Mouse (Mus musculus) lung, embryonic 16.5 days (tissue): ENCODE data around the gene Apopt1. TPM values are rescaled to one million over a fixed set of nuclear protein-coding genes. Genes with fewer than 3 reads are reported as not detected.
A peak's percentile ranks its signal among the peaks of the same experiment; 100 is the strongest.

Source experiments
- ATAC-seq: fragments of 200-750 bp; cut with Nextera tagmentation; 2 replicates; pipeline ENCODE4 v1.8.0; 2017; ENCODE audit warnings: low read depth, mild to moderate bottlenecking, moderate library complexity
- H3K27ac ChIP-seq: fragments of 300-500 bp; sonication (generic); 2 replicates; pipeline ENCODE4 v1.5.1; 2014; ENCODE audit warnings: mild to moderate bottlenecking, control low read depth, low read length
- H3K27me3 ChIP-seq: fragments of 300-500 bp; sonication (generic); 2 replicates; pipeline ENCODE4 v1.6.1; 2014; ENCODE audit warnings: low read depth, low read length, mixed read lengths; ENCODE audit not compliant: control insufficient read depth, insufficient read depth
- H3K36me3 ChIP-seq: fragments of 300-500 bp; sonication (generic); 2 replicates; pipeline ENCODE4 v1.6.1; 2014; ENCODE audit warnings: low read length; ENCODE audit not compliant: control insufficient read depth, insufficient read depth
- H3K4me1 ChIP-seq: fragments of 300-500 bp; sonication (generic); replicated peaks from 2 replicates; pipeline ENCODE4 v1.6.1; 2014; ENCODE audit warnings: low read length, mixed read lengths; ENCODE audit not compliant: control insufficient read depth, insufficient read depth
- H3K4me2 ChIP-seq: fragments of 300-500 bp; sonication (generic); 2 replicates; pipeline ENCODE4 v1.6.1; 2014; ENCODE audit warnings: low read depth, low read length, control low read depth
- H3K4me3 ChIP-seq: fragments of 300-500 bp; sonication (generic); 2 replicates; pipeline ENCODE4 v1.5.1; 2014; ENCODE audit warnings: mild to moderate bottlenecking, low read length, control low read depth
- H3K9ac ChIP-seq: fragments of 300-500 bp; sonication (generic); 2 replicates; pipeline ENCODE4 v1.6.1; 2014; ENCODE audit warnings: low read length, control low read depth
- H3K9me3 ChIP-seq: fragments of 300-500 bp; sonication (generic); 2 replicates; pipeline ENCODE4 v1.6.1; 2016; ENCODE audit warnings: low read length; ENCODE audit not compliant: control insufficient read depth
- WGBS: fragments of 180-500 bp; shearing (Covaris S2); extraction: QIAGEN DNeasy Blood & Tissue Kit; methylation state at CpG from one replicate; pipeline ENCODE4 v1.1.7; 2014; 5-methylcytosine and 5-hydroxymethylcytosine counted together
- polyA plus RNA-seq: library from polyadenylated mRNA; unstranded; fragments of >200 nt; fragmentation: Nextera tagmentation; extraction: Ambion mirVana; gene quantifications from 2 replicates; pipeline ENCODE4 v1.2.1, GENCODE M21; 2015

The Apopt1 gene
- 45.7 and 47.0 TPM in 2 replicates for polyA plus RNA-seq

- no peaks in the 10 kb centered on the region for H3K27me3 ChIP-seq
- H3K4me2 ChIP-seq, result peak within 1 kb of the TSS; percentile 88
- peak within 1 kb of the TSS; percentile 63 for H3K27ac ChIP-seq
- peaks cover 26% of the 10 kb centered on the region for H3K36me3 ChIP-seq
- H3K9ac ChIP-seq, result peak within 1 kb of the TSS; percentile 99
- peaks cover 17% of the 10 kb centered on the region for H3K4me1 ChIP-seq
- peak within 1 kb of the TSS; percentile 100 for H3K4me3 ChIP-seq
- WGBS, result 0% methylated on average over 57 of the region's 86 CpGs
- H3K9me3 ChIP-seq, result no peaks in the 10 kb centered on the region
- ATAC-seq, result peak; percentile 96
Measured at GRCm38 (mm10) chr12:111713004-111713651, at the start of gene Apopt1, which contains the start of gene Bag5. Gene Apopt1 (plus strand): TSS chr12:111713261. Gene Bag5 (minus strand): TSS chr12:111713257.

- WGBS, result 14% methylated on average over 6 of the region's 6 CpGs
- Histone ChIP-seq H3K4me1 (peaks cover 34% of the 10 kb centered on the region), H3K27ac (peak overlapping the region; percentile 95), H3K9ac (no peak overlapping the region), H3K36me3 (peaks cover under 1% of the 10 kb centered on the region; the same call in 1 of the 2 replicates), H3K9me3 (no peaks in the 10 kb centered on the region), H3K27me3 (no peaks in the 10 kb centered on the region), H3K4me2 (peak overlapping the region; percentile 25), H3K4me3 (no peak overlapping the region)
- ATAC-seq, result peak; percentile 86
Measured at GRCm38 (mm10) chr12:111664144-111664634, 48.9 kb upstream of the Apopt1 start.

GRCm38 (mm10) chr12:111665041-111665880, 47.8 kb upstream of the Apopt1 start:
- no peak overlapping the region for H3K4me2 ChIP-seq

GRCm38 (mm10) chr12:111666380-111666779, 46.7 kb upstream of the Apopt1 start:
- no peak for ATAC-seq
- H3K9ac ChIP-seq, result no peak overlapping the region
- no peak overlapping the region for H3K27ac ChIP-seq
- H3K4me3 ChIP-seq, result no peak overlapping the region
- 76% methylated on average over 13 of the region's 13 CpGs for WGBS
- peaks cover 12% of the 10 kb centered on the region; the same call in 1 of the 2 replicates for H3K27me3 ChIP-seq
- H3K9me3 ChIP-seq, result no peaks in the 10 kb centered on the region
- H3K4me1 ChIP-seq, result peaks cover 53% of the 10 kb centered on the region
- H3K4me2 ChIP-seq, result no peak overlapping the region
- H3K36me3 ChIP-seq, result no peaks in the 10 kb centered on the region

More at GRCm38 (mm10) chr12:111665041-111665880, 47.8 kb upstream of the Apopt1 start:
- H3K36me3 ChIP-seq, result no peaks in the 10 kb centered on the region
- H3K9me3 ChIP-seq, result no peaks in the 10 kb centered on the region
- H3K27ac ChIP-seq, result peak overlapping the region; percentile 95
- 71% methylated on average over 13 of the region's 13 CpGs for WGBS
- H3K9ac ChIP-seq, result no peak overlapping the region
- peaks cover 4% of the 10 kb centered on the region; the same call in 1 of the 2 replicates for H3K27me3 ChIP-seq
- ATAC-seq, result no peak
- peaks cover 42% of the 10 kb centered on the region for H3K4me1 ChIP-seq
- H3K4me3 ChIP-seq, result no peak overlapping the region

- Histone ChIP-seq H3K4me2 (no peak overlapping the region), H3K9me3 (no peaks in the 10 kb centered on the region), H3K27me3 (peaks cover 18% of the 10 kb centered on the region), H3K36me3 (no peaks in the 10 kb centered on the region), H3K27ac (no peak overlapping the region), H3K4me3 (no peak overlapping the region), H3K9ac (no peak overlapping the region), H3K4me1 (peaks cover 63% of the 10 kb centered on the region)
- ATAC-seq, result no peak
- 82% methylated on average over 5 of the region's 5 CpGs for WGBS
Measured at GRCm38 (mm10) chr12:111667421-111667820, 45.6 kb upstream of the Apopt1 start.

GRCm38 (mm10) chr12:111668457-111668912, 44.6 kb upstream of the Apopt1 start:
- WGBS, result 2% methylated on average over 8 of the region's 8 CpGs
- Histone ChIP-seq H3K9me3 (no peaks in the 10 kb centered on the region), H3K36me3 (no peaks in the 10 kb centered on the region), H3K4me3 (peak overlapping the region; percentile 33), H3K4me1 (peaks cover 64% of the 10 kb centered on the region), H3K9ac (peak overlapping the region; percentile 66), H3K4me2 (peak overlapping the region; percentile 55), H3K27me3 (peaks cover 29% of the 10 kb centered on the region), H3K27ac (peak overlapping the region; percentile 91)
- ATAC-seq, result peak; percentile 57

- no peaks in the 10 kb centered on the region for H3K9me3 ChIP-seq
- H3K36me3 ChIP-seq, result no peaks in the 10 kb centered on the region
- H3K27ac ChIP-seq, result peak overlapping the region; percentile 91
- H3K4me3 ChIP-seq, result no peak overlapping the region; the same call in 1 of the 2 replicates
- H3K4me1 ChIP-seq, result peaks cover 57% of the 10 kb centered on the region
- H3K27me3 ChIP-seq, result peaks cover 36% of the 10 kb centered on the region
- WGBS, result 54% methylated on average over 23 of the region's 23 CpGs
- H3K9ac ChIP-seq, result peak overlapping the region; percentile 66
- peak; percentile 7; the same call in 1 of the 2 replicates for ATAC-seq
- peak overlapping the region; percentile 55 for H3K4me2 ChIP-seq
Measured at GRCm38 (mm10) chr12:111669000-111669788, 43.9 kb upstream of the Apopt1 start.

GRCm38 (mm10) chr12:111669961-111670360, 43.1 kb upstream of the Apopt1 start:
- H3K36me3 ChIP-seq, result no peaks in the 10 kb centered on the region
- peak overlapping the region; percentile 58; the same call in 1 of the 2 replicates for H3K4me3 ChIP-seq
- H3K27me3 ChIP-seq, result peaks cover 36% of the 10 kb centered on the region
- H3K9me3 ChIP-seq, result no peaks in the 10 kb centered on the region
- no peak overlapping the region; the same call in 1 of the 2 replicates for H3K9ac ChIP-seq
- H3K4me2 ChIP-seq, result peak overlapping the region; percentile 86; the same call in 1 of the 2 replicates
- WGBS, result 58% methylated on average over 8 of the region's 8 CpGs
- H3K4me1 ChIP-seq, result peaks cover 49% of the 10 kb centered on the region
- H3K27ac ChIP-seq, result no peak overlapping the region
- ATAC-seq, result no peak
